Mouse (Mus musculus) bone marrow, adult 2 months (tissue): ENCODE measurements around the gene Ss18l1. TPM values are rescaled to one million over a fixed set of nuclear protein-coding genes. Genes with fewer than 3 reads are reported as not detected.
A peak's percentile ranks its signal among the peaks of the same experiment; 100 is the strongest.

Experiments used
- H3K27ac ChIP-seq: fragments of 200-500 bp; 2 replicates; pipeline ENCODE4 v1.5.1; 2012; ENCODE audit warnings: low read depth, mild to moderate bottlenecking, control low read depth, inconsistent platforms, low read length; ENCODE audit not compliant: control insufficient read depth, poor library complexity, insufficient read depth
- H3K4me1 ChIP-seq: fragments of 200-500 bp; 2 replicates; pipeline ENCODE4 v1.6.1; 2011; ENCODE audit warnings: low read length; ENCODE audit not compliant: control insufficient read depth, insufficient read depth
- H3K4me3 ChIP-seq: fragments of 200-500 bp; replicated peaks from 2 replicates; pipeline ENCODE3; 2011; ENCODE audit warnings: mild to moderate bottlenecking, low read depth, low read length, control low read depth; ENCODE audit not compliant: control insufficient read depth
- CTCF ChIP-seq: fragments of 200-500 bp; IDR thresholded peaks from 2 replicates; pipeline ENCODE4 v1.5.1; 2011; ENCODE audit warnings: low read length, control low read depth; ENCODE audit not compliant: control insufficient read depth, insufficient read depth
- POLR2A ChIP-seq: fragments of 200-500 bp; IDR thresholded peaks from 2 replicates; pipeline ENCODE4 v1.6.1; 2011; ENCODE audit warnings: low read depth, mild to moderate bottlenecking, control low read depth, low read length, borderline replicate concordance; ENCODE audit not compliant: control insufficient read depth
- WGBS: fragments of 180-500 bp; shearing (Covaris S2); methylation state at CpG from one replicate; pipeline ENCODE4 v1.1.7; 2018; 5-methylcytosine and 5-hydroxymethylcytosine counted together
- polyA plus RNA-seq: library from polyadenylated mRNA; stranded (reverse); fragments of >200 nt; gene quantifications from 2 replicates; pipeline ENCODE4 v1.2.4, GENCODE M21; 2011; ENCODE audit warnings: low replicate concordance; ENCODE audit not compliant: missing spikeins, insufficient read depth, insufficient read length

The Ss18l1 gene
- polyA plus RNA-seq, 1 experiment = 1.9 TPM

DNA sequence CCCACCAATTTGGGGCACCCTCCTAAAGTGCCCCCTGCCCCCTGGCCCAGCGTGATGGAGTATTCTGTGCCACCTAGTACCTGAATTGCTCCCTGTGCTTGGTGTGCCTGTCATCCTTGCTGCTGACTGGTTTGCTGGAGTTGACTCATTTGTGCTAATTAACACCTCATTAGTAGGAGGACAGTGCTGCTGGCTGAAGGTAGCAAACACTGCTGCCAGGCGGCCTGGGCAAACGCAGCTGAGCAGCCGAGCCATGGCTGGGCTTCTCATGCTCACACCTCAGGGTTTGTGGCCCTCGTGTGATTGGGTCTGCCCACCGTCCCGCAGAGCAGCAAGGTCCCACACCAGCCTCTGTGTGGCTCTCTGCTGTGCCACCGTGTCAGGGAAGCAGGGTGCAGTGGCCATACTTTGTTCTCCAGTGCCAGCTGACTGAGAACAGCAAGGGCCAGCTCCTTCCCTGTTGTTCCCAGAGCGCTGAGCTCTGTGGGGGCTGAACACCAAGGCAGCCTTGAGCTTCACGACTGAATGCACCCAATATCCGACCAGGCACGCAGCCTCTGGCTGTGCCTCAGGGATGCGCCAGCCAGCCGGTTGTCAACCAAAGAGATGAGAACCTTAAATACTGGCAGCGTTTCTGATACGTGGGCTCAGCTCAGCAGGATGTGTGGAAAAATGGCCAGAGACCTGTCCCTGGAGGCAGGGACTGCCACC is 43.8 kb downstream of the Ss18l1 start:
- no peak overlapping the region for H3K27ac ChIP-seq
- TF ChIP-seq CTCF (no peak), POLR2A (0 out of 2 replicates have a peak, but pooled peaks have one; percentile 11)
- H3K4me1 ChIP-seq = no peaks in the 10 kb centered on the region; the same call in 1 of the 2 replicates
- 89% methylated on average over 16 of the region's 16 CpGs for WGBS
- no peak overlapping the region for H3K4me3 ChIP-seq

- Histone ChIP-seq H3K4me1 (no peaks in the 10 kb centered on the region; the same call in 1 of the 2 replicates), H3K27ac (no peak overlapping the region), H3K4me3 (no peak overlapping the region)
- TF ChIP-seq CTCF (no peak), POLR2A (no peak)
- WGBS = 83% methylated on average over 5 of the region's 5 CpGs
These were observed 44.3 kb downstream of the Ss18l1 start for GRCm38 (mm10) chr2:180086637-180087027.

- 85% methylated on average over 4 of the region's 4 CpGs for WGBS
- Histone ChIP-seq H3K4me3 (no peak overlapping the region), H3K27ac (no peak overlapping the region), H3K4me1 (no peaks in the 10 kb centered on the region)
- TF ChIP-seq CTCF (no peak), POLR2A (no peak)
These were observed 45.2 kb downstream of the Ss18l1 start for GRCm38 (mm10) chr2:180087472-180087871.

GRCm38 (mm10) chr2:180090285-180090684 is 48.0 kb downstream of the Ss18l1 start:
- 64% methylated on average over 11 of the region's 11 CpGs for WGBS
- H3K4me1 ChIP-seq = no peaks in the 10 kb centered on the region
- TF ChIP-seq CTCF = no peak
- TF ChIP-seq POLR2A = no peak
- H3K4me3 ChIP-seq = no peak overlapping the region
- no peak overlapping the region for H3K27ac ChIP-seq

DNA sequence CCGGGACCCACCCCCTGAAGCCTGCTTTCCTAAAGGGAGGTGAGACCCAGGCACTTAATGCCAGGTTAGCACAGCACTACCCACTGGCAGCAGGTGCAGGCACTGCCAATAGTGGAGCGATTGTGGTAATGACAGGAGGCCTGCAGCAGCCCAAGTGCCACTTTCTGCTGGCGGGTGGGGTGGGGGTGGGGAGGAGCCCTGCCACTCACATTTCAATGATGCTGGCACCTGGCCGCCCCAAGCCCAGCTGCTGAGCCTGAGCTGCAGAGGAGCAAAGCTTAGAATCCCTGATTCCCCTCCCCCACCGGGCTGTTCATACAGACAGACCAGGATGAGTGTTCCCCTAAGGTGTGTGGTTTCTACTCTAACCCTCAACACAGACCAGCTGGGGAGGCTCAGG is 53.4 kb downstream of the Ss18l1 start:
- TF ChIP-seq CTCF (no peak), POLR2A (no peak)
- H3K4me1 ChIP-seq = no peaks in the 10 kb centered on the region
- H3K4me3 ChIP-seq = no peak overlapping the region
- WGBS = 25% methylated on average over 5 of the region's 5 CpGs
- H3K27ac ChIP-seq = no peak overlapping the region

DNA sequence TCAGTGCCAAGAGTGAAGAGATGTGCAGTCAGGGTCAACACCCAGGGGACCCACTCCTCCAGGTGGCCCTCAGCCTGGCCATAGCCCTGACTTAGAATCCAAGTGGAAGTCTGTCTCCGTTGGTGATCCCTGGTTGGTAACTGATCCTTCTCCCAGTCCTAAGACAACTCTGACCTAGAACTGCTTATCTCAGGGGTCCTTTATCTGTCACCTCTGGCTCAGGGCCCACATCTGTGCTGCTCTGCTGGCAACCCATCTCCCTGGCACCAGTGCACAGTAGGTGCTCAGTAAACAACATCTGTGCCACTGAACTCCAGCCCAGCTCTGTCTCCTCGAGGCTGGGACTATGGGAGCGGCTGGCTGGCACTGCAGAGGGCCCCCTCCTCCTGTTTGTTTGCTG is 55.3 kb downstream of the Ss18l1 start:
- WGBS = 56% methylated on average over 3 of the region's 3 CpGs

GRCm38 (mm10) chr2:180098167-180098566 is 55.9 kb downstream of the Ss18l1 start:
- H3K27ac ChIP-seq = no peak overlapping the region
- 28% methylated on average over 5 of the region's 5 CpGs for WGBS
- H3K4me3 ChIP-seq = no peak overlapping the region
- TF ChIP-seq POLR2A (no peak), CTCF (no peak)
- H3K4me1 ChIP-seq = no peaks in the 10 kb centered on the region

More for the DNA sequence above, 55.3 kb downstream of the Ss18l1 start:
- TF ChIP-seq CTCF (no peak), POLR2A (no peak)
- H3K4me1 ChIP-seq = no peaks in the 10 kb centered on the region
- H3K4me3 ChIP-seq = no peak overlapping the region
- no peak overlapping the region for H3K27ac ChIP-seq

GRCm38 (mm10) chr2:180099529-180099928 is 57.2 kb downstream of the Ss18l1 start:
- TF ChIP-seq CTCF = no peak
- TF ChIP-seq POLR2A = no peak
- Histone ChIP-seq H3K4me1 (no peaks in the 10 kb centered on the region), H3K27ac (no peak overlapping the region), H3K4me3 (no peak overlapping the region)
- WGBS = 5% methylated on average over 15 of the region's 15 CpGs
